9 mouse cellular contexts compared by ENCODE assay signal in the genomic region with DNA sequence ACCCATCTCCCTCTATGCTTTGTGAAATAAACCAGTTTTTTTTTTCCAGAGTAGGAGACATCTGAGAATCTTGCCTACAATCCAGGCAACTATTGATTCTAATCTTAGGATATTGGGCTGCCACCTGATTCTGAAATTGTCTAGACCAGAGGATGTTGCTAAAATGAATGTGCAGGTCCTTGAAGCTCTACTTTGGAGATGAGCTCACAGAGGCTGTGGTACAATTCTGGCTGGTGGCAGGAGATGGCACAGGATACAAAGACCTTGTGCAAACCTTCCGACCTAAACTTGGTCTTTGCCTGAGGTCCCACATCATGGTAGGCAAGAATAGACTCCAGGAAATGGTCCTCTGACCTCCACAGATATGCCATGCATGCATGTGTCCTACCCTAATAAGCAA. TPM values are rescaled to one million over a fixed set of nuclear protein-coding genes. Genes with fewer than 3 reads are reported as not detected.
DNase-seq lines count a peak whose midpoint lies in the region; ATAC-seq and TF ChIP-seq lines count a peak whose summit lies in the region.
"Had no signal": no experiment of that assay in that cellular context is flagged by ENCODE, and none has a peak within 500 bp of the region (broad histone marks: within the 10 kb centered on the region; RNA-seq: fewer than 3 reads in every experiment).

No protein-coding gene starts in this region.

- intact Hi-C loops in heart, adult 2 months (cut with DNase I): loop anchor here (2.0 kb wide), 2 partner anchors 43 to 69 kb away; a partner anchor contains a TSS
- intact Hi-C loops in heart, postnatal 36 days (cut with DNase I): loop anchor here (10.0 kb wide), 1 partner anchor 699 kb away; no protein-coding TSS in a partner anchor

- WGBS in heart, adult 2 months: 53% methylated on average over 1 of the region's 1 CpGs
- 97% methylated on average over 1 of the region's 1 CpGs for WGBS in midbrain, embryonic 13.5 days
- 95% methylated on average over 1 of the region's 1 CpGs for WGBS in midbrain, embryonic 11.5 days
- WGBS in hindbrain, embryonic 15.5 days: 81% methylated on average over 1 of the region's 1 CpGs
- WGBS in neural tube, embryonic 15.5 days: 91% methylated on average over 1 of the region's 1 CpGs
- 76% methylated on average over 1 of the region's 1 CpGs for WGBS in cerebellum, adult 2 months

- TF ChIP-seq CTCF in heart, adult 2 months (IDR thresholded peaks at IDR 0.05): no peak
- no peak for TF ChIP-seq CTCF in cerebellum, adult 2 months (IDR thresholded peaks at IDR 0.05; ENCODE audit: borderline replicate concordance, insufficient read depth, low read depth, low read length)

- no peaks in the 10 kb centered on the region for H3K27me3 ChIP-seq in heart, adult 2 months (ENCODE audit: control insufficient read depth, insufficient read depth, low read length)
- peaks cover 25% of the 10 kb centered on the region for H3K27me3 ChIP-seq in midbrain, embryonic 13.5 days
- peaks cover 5% of the 10 kb centered on the region for H3K27me3 ChIP-seq in midbrain, embryonic 11.5 days (ENCODE audit: control insufficient read depth, insufficient read depth, low read length)
- H3K27me3 ChIP-seq in hindbrain, embryonic 15.5 days: peaks cover 8% of the 10 kb centered on the region
- peaks cover 11% of the 10 kb centered on the region for H3K27me3 ChIP-seq in neural tube, embryonic 15.5 days (replicated peaks)
- H3K27me3 ChIP-seq in cerebellum, adult 2 months (ENCODE audit: control insufficient read depth, insufficient read depth, low read length): no peaks in the 10 kb centered on the region

- no peaks in the 10 kb centered on the region for H3K9me3 ChIP-seq in midbrain, embryonic 13.5 days
- H3K9me3 ChIP-seq in midbrain, embryonic 11.5 days (ENCODE audit: control insufficient read depth, low read length): peaks cover 5% of the 10 kb centered on the region; the same call in 1 of the 2 replicates
- no peaks in the 10 kb centered on the region for H3K9me3 ChIP-seq in hindbrain, embryonic 15.5 days
- H3K9me3 ChIP-seq in neural tube, embryonic 15.5 days (replicated peaks): no peaks in the 10 kb centered on the region

- no peak for ATAC-seq in midbrain, embryonic 13.5 days
- no peak for ATAC-seq in midbrain, embryonic 11.5 days (ENCODE audit: low FRiP score)
- 0 out of 2 replicates have a peak, but pooled peaks have one; percentile 0 for ATAC-seq in hindbrain, embryonic 15.5 days (ENCODE audit: low FRiP score, low read depth)
- ATAC-seq in neural tube, embryonic 15.5 days (ENCODE audit: low FRiP score): peak; percentile 6; the same call in 1 of the 2 replicates

- no peak for DNase-seq in heart, adult 2 months
- DNase-seq in heart, postnatal 36 days: no peak
- no peak for DNase-seq in midbrain, embryonic 11.5 days (ENCODE audit: low spot score, missing footprints)
- no peak for DNase-seq in adrenal gland, adult 18-20 months (ENCODE audit: low spot score in 2 of 2)
- DNase-seq in cerebellum, adult 2 months: no peak

- H3K4me3 ChIP-seq in heart, adult 2 months: no peak overlapping the region
- 0 out of 2 replicates have a peak overlapping the region, but pooled peaks have one; percentile 48 for H3K4me3 ChIP-seq in midbrain, embryonic 13.5 days (replicated peaks)
- H3K4me3 ChIP-seq in midbrain, embryonic 11.5 days (ENCODE audit: low read depth, low read length): no peak overlapping the region
- H3K4me3 ChIP-seq in hindbrain, embryonic 15.5 days: no peak overlapping the region
- peak overlapping the region; percentile 53; the same call in 1 of the 2 replicates for H3K4me3 ChIP-seq in neural tube, embryonic 15.5 days (replicated peaks)
- H3K4me3 ChIP-seq in cerebellum, adult 2 months (replicated peaks; ENCODE audit: insufficient read depth, low read depth, low read length): no peak overlapping the region

- H3K4me2 ChIP-seq in midbrain, embryonic 13.5 days (replicated peaks): peak overlapping the region; percentile 70; the same call in 1 of the 2 replicates
- H3K4me2 ChIP-seq in midbrain, embryonic 11.5 days: no peak overlapping the region
- peak overlapping the region; percentile 81 for H3K4me2 ChIP-seq in hindbrain, embryonic 15.5 days
- H3K4me2 ChIP-seq in neural tube, embryonic 15.5 days: peak overlapping the region; percentile 83; the same call in 1 of the 2 replicates

- peak overlapping the region; percentile 30; the same call in 1 of the 2 replicates for H3K27ac ChIP-seq in heart, adult 2 months
- no peak overlapping the region for H3K27ac ChIP-seq in midbrain, embryonic 13.5 days
- no peak overlapping the region for H3K27ac ChIP-seq in midbrain, embryonic 11.5 days (ENCODE audit: low read depth, low read length)
- H3K27ac ChIP-seq in hindbrain, embryonic 15.5 days (replicated peaks): 0 out of 2 replicates have a peak overlapping the region, but pooled peaks have one; percentile 30
- no peak overlapping the region for H3K27ac ChIP-seq in neural tube, embryonic 15.5 days (replicated peaks)
- H3K27ac ChIP-seq in cerebellum, adult 2 months (ENCODE audit: insufficient read depth, low read length): no peak overlapping the region

- no peak for TF ChIP-seq POLR2A in heart, adult 2 months (IDR thresholded peaks at IDR 0.05; ENCODE audit: insufficient read depth, low read depth, low read length)
- no peak for TF ChIP-seq POLR2A in cerebellum, adult 2 months (IDR thresholded peaks at IDR 0.05; ENCODE audit: borderline replicate concordance, insufficient read depth, low read length)

- peaks cover 3% of the 10 kb centered on the region; the same call in 1 of the 2 replicates for H3K4me1 ChIP-seq in heart, adult 2 months (ENCODE audit: control insufficient read depth, insufficient read depth, low read length)
- H3K4me1 ChIP-seq in midbrain, embryonic 13.5 days (replicated peaks): peaks cover 20% of the 10 kb centered on the region
- peaks cover 11% of the 10 kb centered on the region for H3K4me1 ChIP-seq in midbrain, embryonic 11.5 days (ENCODE audit: control insufficient read depth, insufficient read depth, low read length)
- H3K4me1 ChIP-seq in hindbrain, embryonic 15.5 days (replicated peaks): peaks cover 29% of the 10 kb centered on the region
- H3K4me1 ChIP-seq in neural tube, embryonic 15.5 days: peaks cover 23% of the 10 kb centered on the region
- H3K4me1 ChIP-seq in cerebellum, adult 2 months (ENCODE audit: control insufficient read depth, insufficient read depth, low read length): no peaks in the 10 kb centered on the region

- no peaks in the 10 kb centered on the region for H3K36me3 ChIP-seq in heart, adult 2 months (ENCODE audit: control insufficient read depth, insufficient read depth, low read length)
- H3K36me3 ChIP-seq in midbrain, embryonic 13.5 days: no peaks in the 10 kb centered on the region; the same call in 1 of the 2 replicates
- H3K36me3 ChIP-seq in midbrain, embryonic 11.5 days (ENCODE audit: control insufficient read depth, insufficient read depth, low read length): no peaks in the 10 kb centered on the region
- no peaks in the 10 kb centered on the region for H3K36me3 ChIP-seq in hindbrain, embryonic 15.5 days
- 0 out of 2 replicates have a peak, but pooled peaks cover 2% of the 10 kb centered on the region for H3K36me3 ChIP-seq in neural tube, embryonic 15.5 days

- H3K9ac ChIP-seq in heart, adult 2 months (ENCODE audit: low read depth, low read length): no peak overlapping the region
- H3K9ac ChIP-seq in midbrain, embryonic 13.5 days (replicated peaks): no peak overlapping the region
- H3K9ac ChIP-seq in midbrain, embryonic 11.5 days (ENCODE audit: low read length): no peak overlapping the region
- no peak overlapping the region for H3K9ac ChIP-seq in hindbrain, embryonic 15.5 days
- H3K9ac ChIP-seq in neural tube, embryonic 15.5 days (replicated peaks): no peak overlapping the region

- no peaks in the 10 kb centered on the region for H3K79me2 ChIP-seq in heart, adult 2 months (replicated peaks; ENCODE audit: control insufficient read depth, insufficient read depth, low read length)

- TF ChIP-seq EP300 in heart, adult 2 months (IDR thresholded peaks at IDR 0.05; ENCODE audit: insufficient read depth, low read depth, low read length): no peak

RNA-seq across cellular contexts. Expression of a gene that starts 0.7 kb away (rescaled TPM):
- 1 to 10 TPM; 6.6 to 8.0 TPM for total RNA-seq in heart, adult 2 months (2021)
- 9.2 and 10.8 TPM in 2 replicates for polyA plus RNA-seq in heart, adult 2 months (2012; rRNA removed)
- total RNA-seq in heart, postnatal 36 days (2021): 1 to 10 TPM; 7.7 to 7.9 TPM
- polyA plus RNA-seq in midbrain, embryonic 13.5 days (2015; fragmentation: Nextera tagmentation; extraction: Ambion mirVana): 5.4 and 5.8 TPM in 2 replicates
- 2.8 and 2.9 TPM in 2 replicates for polyA plus RNA-seq in midbrain, embryonic 11.5 days (2014; fragmentation: Nextera tagmentation; extraction: Ambion mirVana)
- 4.8 and 5.4 TPM in 2 replicates for polyA plus RNA-seq in hindbrain, embryonic 15.5 days (2015; fragmentation: Nextera tagmentation; extraction: Ambion mirVana)
- polyA plus RNA-seq in neural tube, embryonic 15.5 days (2015; fragmentation: Nextera tagmentation; extraction: Ambion mirVana): 5.2 and 5.6 TPM in 2 replicates
- total RNA-seq in adrenal gland, adult 18-20 months (2021): 10 to 100 TPM; 20.6 to 22.3 TPM
- 31.1 and 32.4 TPM in 2 replicates for polyA plus RNA-seq in cerebellum, adult 2 months (2012; rRNA removed)

RNA-seq across cellular contexts. Expression of a gene that starts 7.3 kb away (rescaled TPM):
- total RNA-seq in heart, adult 2 months (2021): 10 to 100 TPM; 30.2 to 39.3 TPM
- polyA plus RNA-seq in heart, adult 2 months (2012; rRNA removed): 52.5 and 60.7 TPM in 2 replicates
- total RNA-seq in heart, postnatal 36 days (2021): 10 to 100 TPM; 29.9 to 30.6 TPM
- polyA plus RNA-seq in midbrain, embryonic 13.5 days (2015; fragmentation: Nextera tagmentation; extraction: Ambion mirVana): 29.5 and 37.1 TPM in 2 replicates
- polyA plus RNA-seq in midbrain, embryonic 11.5 days (2014; fragmentation: Nextera tagmentation; extraction: Ambion mirVana): 158 and 160 TPM in 2 replicates
- 29.4 and 33.6 TPM in 2 replicates for polyA plus RNA-seq in hindbrain, embryonic 15.5 days (2015; fragmentation: Nextera tagmentation; extraction: Ambion mirVana)
- polyA plus RNA-seq in neural tube, embryonic 15.5 days (2015; fragmentation: Nextera tagmentation; extraction: Ambion mirVana): 31.6 and 76.4 TPM in 2 replicates
- 10 to 100 TPM; 28.5 to 49.0 TPM for total RNA-seq in adrenal gland, adult 18-20 months (2021)
- polyA plus RNA-seq in cerebellum, adult 2 months (2012; rRNA removed): 8.2 and 9.3 TPM in 2 replicates

RNA-seq across cellular contexts. Expression of a gene that starts 11.5 kb away (rescaled TPM):
- 100 to 1,000 TPM; 109 to 124 TPM for total RNA-seq in heart, adult 2 months (2021)
- 184 and 220 TPM in 2 replicates for polyA plus RNA-seq in heart, adult 2 months (2012; rRNA removed)
- 100 to 1,000 TPM; 107 to 120 TPM for total RNA-seq in heart, postnatal 36 days (2021)
- 13.7 and 16.7 TPM in 2 replicates for polyA plus RNA-seq in midbrain, embryonic 13.5 days (2015; fragmentation: Nextera tagmentation; extraction: Ambion mirVana)
- 11.9 and 13.5 TPM in 2 replicates for polyA plus RNA-seq in midbrain, embryonic 11.5 days (2014; fragmentation: Nextera tagmentation; extraction: Ambion mirVana)
- 24.5 and 27.3 TPM in 2 replicates for polyA plus RNA-seq in hindbrain, embryonic 15.5 days (2015; fragmentation: Nextera tagmentation; extraction: Ambion mirVana)
- polyA plus RNA-seq in neural tube, embryonic 15.5 days (2015; fragmentation: Nextera tagmentation; extraction: Ambion mirVana): 21.3 and 24.7 TPM in 2 replicates
- 100 to 1,000 TPM; 140 to 144 TPM for total RNA-seq in adrenal gland, adult 18-20 months (2021)
- polyA plus RNA-seq in cerebellum, adult 2 months (2012; rRNA removed): 191 and 204 TPM in 2 replicates

RNA-seq across cellular contexts. Expression of a gene that starts 20.8 kb away (rescaled TPM):
- 1 to 10 TPM; 3.5 to 5.1 TPM for total RNA-seq in heart, adult 2 months (2021)
- 8.9 and 16.6 TPM in 2 replicates for polyA plus RNA-seq in heart, adult 2 months (2012; rRNA removed)
- total RNA-seq in heart, postnatal 36 days (2021): 1 to 10 TPM; 4.1 to 5.9 TPM
- polyA plus RNA-seq in midbrain, embryonic 13.5 days (2015; fragmentation: Nextera tagmentation; extraction: Ambion mirVana): 1.5 and 1.6 TPM in 2 replicates
- 3.6 and 3.8 TPM in 2 replicates for polyA plus RNA-seq in midbrain, embryonic 11.5 days (2014; fragmentation: Nextera tagmentation; extraction: Ambion mirVana)
- 2.3 and 2.5 TPM in 2 replicates for polyA plus RNA-seq in hindbrain, embryonic 15.5 days (2015; fragmentation: Nextera tagmentation; extraction: Ambion mirVana)
- polyA plus RNA-seq in neural tube, embryonic 15.5 days (2015; fragmentation: Nextera tagmentation; extraction: Ambion mirVana): 2.0 and 13.7 TPM in 2 replicates
- total RNA-seq in adrenal gland, adult 18-20 months (2021): 1 to 10 TPM; 5.5 to 7.3 TPM
- polyA plus RNA-seq in cerebellum, adult 2 months (2012; rRNA removed): 2.2 and 2.7 TPM in 2 replicates

RNA-seq across cellular contexts. Expression of a gene that starts 25.1 kb away (rescaled TPM):
- under 1 TPM; 0.20 to 0.31 TPM for total RNA-seq in heart, adult 2 months (2021)
- 0.20 and 0.29 TPM in 2 replicates for polyA plus RNA-seq in heart, adult 2 months (2012; rRNA removed)
- under 1 TPM; 0.27 to 0.28 TPM for total RNA-seq in heart, postnatal 36 days (2021)
- polyA plus RNA-seq in midbrain, embryonic 13.5 days (2015; fragmentation: Nextera tagmentation; extraction: Ambion mirVana): 0.24 and 0.57 TPM in 2 replicates
- 0.22 and 0.38 TPM in 2 replicates for polyA plus RNA-seq in midbrain, embryonic 11.5 days (2014; fragmentation: Nextera tagmentation; extraction: Ambion mirVana)
- polyA plus RNA-seq in hindbrain, embryonic 15.5 days (2015; fragmentation: Nextera tagmentation; extraction: Ambion mirVana): 0.29 and 0.34 TPM in 2 replicates
- 0.32 and 0.33 TPM in 2 replicates for polyA plus RNA-seq in neural tube, embryonic 15.5 days (2015; fragmentation: Nextera tagmentation; extraction: Ambion mirVana)
- total RNA-seq in adrenal gland, adult 18-20 months (2021): under 1 TPM in 1 of 2 experiments, not detected in 1; 0.19 TPM
- polyA plus RNA-seq in cerebellum, adult 2 months (2012; rRNA removed): 5.5 and 5.9 TPM in 2 replicates
- total RNA-seq: hematopoietic stem cell, adult 5-6 weeks had no signal

Comparison
In these comparisons a context has a peak if more than half of its experiments do, and no peak if none do; other contexts are left out.
1. H3K4me3 ChIP-seq: peak in midbrain, embryonic 13.5 days (single experiment) and neural tube, embryonic 15.5 days (single experiment); none in heart, adult 2 months (single experiment), midbrain, embryonic 11.5 days (single experiment), hindbrain, embryonic 15.5 days (single experiment) and cerebellum, adult 2 months (single experiment).
2. H3K27ac ChIP-seq: peak in heart, adult 2 months (single experiment) and hindbrain, embryonic 15.5 days (single experiment); none in midbrain, embryonic 13.5 days (single experiment), midbrain, embryonic 11.5 days (single experiment), neural tube, embryonic 15.5 days (single experiment) and cerebellum, adult 2 months (single experiment).
3. ATAC-seq: peak in hindbrain, embryonic 15.5 days (single experiment) and neural tube, embryonic 15.5 days (single experiment); none in midbrain, embryonic 13.5 days (single experiment) and midbrain, embryonic 11.5 days (single experiment).